In genomic region chr12:8326825-8327674, GRCm38 (mm10) we compare ENCODE assay signal across 8 mouse cellular contexts. TPM values are rescaled to one million over a fixed set of nuclear protein-coding genes. Genes with fewer than 3 reads are reported as not detected.
DNase-seq lines count a peak whose midpoint lies in the region; ATAC-seq lines count a peak whose summit lies in the region.

No protein-coding gene starts in this region.

- no peak overlapping the region for H3K9ac ChIP-seq in intestine, embryonic 15.5 days

- peaks cover 15% of the 10 kb centered on the region for H3K4me1 ChIP-seq in intestine, embryonic 15.5 days (replicated peaks)
- H3K4me1 ChIP-seq in midbrain, embryonic 10.5 days: peaks cover 28% of the 10 kb centered on the region

- H3K4me2 ChIP-seq in intestine, embryonic 15.5 days (replicated peaks): no peak overlapping the region

- intact Hi-C loops in gastrocnemius, postnatal 36 days (cut with DNase I): loop anchor here (1.0 to 2.0 kb wide), 2 partner anchors 120 to 174 kb away; no protein-coding TSS in a partner anchor
- intact Hi-C loops in left cerebral cortex, postnatal 14 days (cut with DNase I): loop anchor here (1.0 to 5.0 kb wide), 2 partner anchors 125 to 173 kb away; partner anchors contain the start of gene Rhob

- no peak overlapping the region for H3K4me3 ChIP-seq in intestine, embryonic 15.5 days (replicated peaks)
- H3K4me3 ChIP-seq in midbrain, embryonic 10.5 days: no peak overlapping the region

- H3K27me3 ChIP-seq in intestine, embryonic 15.5 days (replicated peaks): no peaks in the 10 kb centered on the region
- no peaks in the 10 kb centered on the region for H3K27me3 ChIP-seq in midbrain, embryonic 10.5 days (ENCODE audit: low read depth, poor library complexity, severe bottlenecking)

- peak; percentile 88 for ATAC-seq in intestine, embryonic 15.5 days

- H3K27ac ChIP-seq in intestine, embryonic 15.5 days: no peak overlapping the region
- peak overlapping the region; percentile 90 for H3K27ac ChIP-seq in midbrain, embryonic 10.5 days (replicated peaks)

- DNase-seq in adrenal gland, adult 18-20 months (ENCODE audit: low spot score in 2 of 2): peak; percentile 97 to 98
- peak; percentile 97 for DNase-seq in embryo, embryonic 10.5 days (ENCODE audit: low spot score)
- peak; percentile 94 to 95 for DNase-seq in gastrocnemius, postnatal 36 days
- peak; percentile 96 to 98 for DNase-seq in left cerebral cortex, postnatal 14 days (ENCODE audit: low spot score in 2 of 2)
- peak; percentile 95 for DNase-seq in midbrain, embryonic 10.5 days (ENCODE audit: low spot score)
- DNase-seq in right cerebral cortex, postnatal 36 days (ENCODE audit: low spot score in 2 of 2): peak; percentile 92 to 93
- DNase-seq in urinary bladder, postnatal 4 days (ENCODE audit: low spot score in 2 of 2): peak; percentile 86 to 95

- 37% methylated on average over 17 of the region's 17 CpGs for WGBS in intestine, embryonic 15.5 days
- WGBS in midbrain, embryonic 10.5 days: 30% methylated on average over 17 of the region's 17 CpGs

- H3K36me3 ChIP-seq in intestine, embryonic 15.5 days: peaks cover 10% of the 10 kb centered on the region
- H3K36me3 ChIP-seq in midbrain, embryonic 10.5 days: peaks cover 36% of the 10 kb centered on the region

- H3K9me3 ChIP-seq in intestine, embryonic 15.5 days: no peaks in the 10 kb centered on the region
- no peaks in the 10 kb centered on the region for H3K9me3 ChIP-seq in midbrain, embryonic 10.5 days (replicated peaks)

RNA-seq across cellular contexts. Expression of gene Hs1bp3, which starts 13.8 kb away (rescaled TPM):
- 10 to 100 TPM; 12.4 to 16.5 TPM for total RNA-seq in adrenal gland, adult 18-20 months (2021)
- total RNA-seq in gastrocnemius, postnatal 36 days (2021): 1 to 10 TPM; 4.3 to 5.3 TPM
- 21.4 and 23.4 TPM in 2 replicates for polyA plus RNA-seq in intestine, embryonic 15.5 days (2015; fragmentation: Nextera tagmentation; extraction: Ambion mirVana)
- total RNA-seq in left cerebral cortex, postnatal 14 days (2021): 10 to 100 TPM; 10.6 to 11.0 TPM
- polyA plus RNA-seq in midbrain, embryonic 10.5 days (2016; fragmentation: Nextera tagmentation; extraction: Ambion mirVana): 14.9 and 15.8 TPM in 2 replicates

RNA-seq across cellular contexts. Expression of gene Gdf7, which starts 25.3 kb away (rescaled TPM):
- total RNA-seq in adrenal gland, adult 18-20 months (2021): not detected
- not detected for total RNA-seq in gastrocnemius, postnatal 36 days (2021)
- polyA plus RNA-seq in intestine, embryonic 15.5 days (2015; fragmentation: Nextera tagmentation; extraction: Ambion mirVana): not detected in 2 replicates
- under 1 TPM; 0.48 to 0.63 TPM for total RNA-seq in left cerebral cortex, postnatal 14 days (2021)
- 0.19 and 0.48 TPM in 2 replicates for polyA plus RNA-seq in midbrain, embryonic 10.5 days (2016; fragmentation: Nextera tagmentation; extraction: Ambion mirVana)
